Mouse (Mus musculus) CH12.LX (cell line): ENCODE results near the gene Olfr1378. TPM values are rescaled to one million over a fixed set of nuclear protein-coding genes. Genes with fewer than 3 reads are reported as not detected.

Source experiments
- DNase-seq: peaks from one replicate; pipeline ENCODE4 v3.0.0-alpha.2; 2013; ENCODE audit errors: extremely low read depth
- H3K27ac ChIP-seq: 2 replicates; pipeline ENCODE4 v1.5.1; 2012; ENCODE audit warnings: low read depth, mild to moderate bottlenecking, control low read depth, moderate library complexity; ENCODE audit not compliant: insufficient read depth
- H3K27me3 ChIP-seq: replicated peaks from 2 replicates; pipeline ENCODE3; 2012; ENCODE audit warnings: inconsistent platforms
- H3K36me3 ChIP-seq, 2 experiments: replicated peaks in 1 of 2; 2 replicates each; pipeline versions ENCODE3 to v1.6.1; 2012; ENCODE audit warnings: inconsistent platforms in 1 of 2, low read length in 1 of 2, mild to moderate bottlenecking in 1 of 2, mixed read lengths in 1 of 2, moderate library complexity in 1 of 2; ENCODE audit not compliant: control insufficient read depth in 1 of 2, insufficient read depth in 1 of 2
- H3K4me1 ChIP-seq, 2 experiments: 2 replicates each; pipeline ENCODE4 v1.6.1; 2012; ENCODE audit warnings: inconsistent platforms in 1 of 2, moderate library complexity in 1 of 2; ENCODE audit not compliant: insufficient read depth in 2 of 2, control insufficient read depth in 1 of 2
- H3K4me2 ChIP-seq: 2 replicates; pipeline ENCODE4 v1.6.1; 2012; ENCODE audit warnings: low read depth, mild to moderate bottlenecking, control low read depth; ENCODE audit not compliant: poor library complexity, insufficient read depth, severe bottlenecking
- H3K4me3 ChIP-seq, 3 experiments: fragments of 150-350 bp in 1 of 3; sonication (generic) in 1 of 3; replicated peaks in 1 of 3; 2 replicates each; pipeline versions ENCODE3 to v1.5.1; 2011 to 2012; ENCODE audit warnings: low read depth in 2 of 3, low read length in 2 of 3, mild to moderate bottlenecking in 2 of 3, moderate library complexity in 2 of 3, control low read depth in 1 of 3, improper control_type of control experiment in 1 of 3, inconsistent platforms in 1 of 3, mixed read lengths in 1 of 3; ENCODE audit not compliant: poor library complexity in 1 of 3
- H3K79me2 ChIP-seq: replicated peaks from 2 replicates; pipeline ENCODE4 v1.6.1; 2012; ENCODE audit warnings: mild to moderate bottlenecking, moderate library complexity; ENCODE audit not compliant: control insufficient read depth, poor library complexity, insufficient read depth, severe bottlenecking; ENCODE audit errors: extremely low read depth
- H3K9ac ChIP-seq: 2 replicates; pipeline ENCODE4 v1.6.1; 2012; ENCODE audit warnings: low read depth, mild to moderate bottlenecking, control low read depth, moderate library complexity; ENCODE audit not compliant: insufficient read depth
- H3K9me3 ChIP-seq: replicated peaks from 2 replicates; pipeline ENCODE3; 2012; ENCODE audit warnings: low read length, inconsistent platforms, mixed read lengths
- CHD2 ChIP-seq: IDR thresholded peaks from 2 replicates; pipeline ENCODE4 v1.6.1; 2011; ENCODE audit warnings: low read length, improper control_type of control experiment
- CTCF ChIP-seq, 2 experiments: IDR thresholded peaks in 1 of 2; conservative IDR thresholded peaks in 1 of 2; 2 replicates each; pipeline ENCODE4 v1.5.1; 2011 to 2012; ENCODE audit warnings: low read depth in 2 of 2, low read length in 2 of 2, improper control_type of control experiment in 1 of 2, inconsistent platforms in 1 of 2, mild to moderate bottlenecking in 1 of 2, moderate library complexity in 1 of 2
- E2F4 ChIP-seq: IDR thresholded peaks from 2 replicates; pipeline ENCODE4 v1.6.1; 2011; ENCODE audit warnings: low read depth, low read length, improper control_type of control experiment; ENCODE audit not compliant: insufficient replicate concordance
- EP300 ChIP-seq: IDR thresholded peaks from 2 replicates; pipeline ENCODE4 v1.6.1; 2011; ENCODE audit warnings: low read length, improper control_type of control experiment
- IRF4 ChIP-seq: IDR thresholded peaks from 2 replicates; pipeline ENCODE4 v1.6.1; 2014; ENCODE audit warnings: low read depth, mild to moderate bottlenecking, inconsistent platforms, low read length, improper control_type of control experiment
- JUND ChIP-seq: conservative IDR thresholded peaks from 2 replicates; pipeline ENCODE4 v1.6.1; 2011; ENCODE audit warnings: low read depth, low read length, improper control_type of control experiment
- MAFK ChIP-seq: IDR thresholded peaks from 2 replicates; pipeline ENCODE4 v1.6.1; 2011; ENCODE audit warnings: low read length, improper control_type of control experiment; ENCODE audit not compliant: insufficient replicate concordance
- MAZ ChIP-seq: IDR thresholded peaks from 2 replicates; pipeline ENCODE4 v1.6.1; 2012; ENCODE audit warnings: low read depth, mild to moderate bottlenecking, inconsistent platforms, low read length, improper control_type of control experiment, moderate library complexity
- MEF2A ChIP-seq: IDR thresholded peaks from 2 replicates; pipeline ENCODE4 v1.6.1; 2014; ENCODE audit warnings: low read depth, mild to moderate bottlenecking, inconsistent platforms, low read length, improper control_type of control experiment, borderline replicate concordance
- MYC ChIP-seq: IDR thresholded peaks from 2 replicates; pipeline ENCODE4 v1.6.1; 2011; ENCODE audit warnings: low read depth, mild to moderate bottlenecking, improper control_type of control experiment, low read length
- NRF1 ChIP-seq: IDR thresholded peaks from 2 replicates; pipeline ENCODE4 v1.6.1; 2014; ENCODE audit warnings: low read depth, mild to moderate bottlenecking, inconsistent platforms, low read length, improper control_type of control experiment, moderate library complexity
- PAX5 ChIP-seq: IDR thresholded peaks from 2 replicates; pipeline ENCODE4 v1.6.1; 2012; ENCODE audit warnings: low read length, inconsistent platforms, mixed read lengths
- POLR2AphosphoS2 ChIP-seq: IDR thresholded peaks from 2 replicates; pipeline ENCODE4 v1.6.1; 2011; ENCODE audit warnings: low read depth, low read length, improper control_type of control experiment
- RAD21 ChIP-seq: IDR thresholded peaks from 2 replicates; pipeline ENCODE4 v1.6.1; 2011; ENCODE audit warnings: low read depth, mild to moderate bottlenecking, low read length, improper control_type of control experiment, moderate library complexity
- SIN3A ChIP-seq: IDR thresholded peaks from 2 replicates; pipeline ENCODE4 v1.6.1; 2012; ENCODE audit warnings: low read length, improper control_type of control experiment, inconsistent platforms
- SMC3 ChIP-seq: IDR thresholded peaks from 2 replicates; pipeline ENCODE4 v1.6.1; 2011; ENCODE audit warnings: low read depth, low read length, improper control_type of control experiment
- ZKSCAN1 ChIP-seq: IDR thresholded peaks from 2 replicates; pipeline ENCODE4 v1.6.1; 2012; ENCODE audit warnings: low read depth, inconsistent platforms, low read length, improper control_type of control experiment, borderline replicate concordance
- ZMIZ1 ChIP-seq: IDR thresholded peaks from 2 replicates; pipeline ENCODE4 v1.6.1; 2012; ENCODE audit warnings: low read depth, mild to moderate bottlenecking, inconsistent platforms, low read length, improper control_type of control experiment
- dilution Hi-C: fragments of 300-500 bp; cut with MboI; formaldehyde crosslinking; loops from 2 replicates; pipeline ENCODE4 v1.14.3; 2020; ENCODE audit warnings: low sequenced_read_pairs; ENCODE audit not compliant: extremely low pct_unique_long_range_greater_than_20kb, extremely low pct_ligation_motif_present
- in situ Hi-C: fragments of 300-500 bp; cut with MboI; formaldehyde crosslinking; loops from 3 replicates; pipeline ENCODE4 v1.14.3; 2019; ENCODE audit warnings: low sequenced_read_pairs, low pct_ligation_motif_present, low pct_unique_long_range_greater_than_20kb, mixed read lengths
- polyA plus RNA-seq: library from polyadenylated mRNA; unstranded; fragments of >175 nt; gene quantifications from 2 replicates; pipeline ENCODE4 v1.2.1, GENCODE M21; 2012; ENCODE audit warnings: low read depth; ENCODE audit not compliant: insufficient read length
- total RNA-seq, 2 experiments: library from RNA; depleted of rRNA; stranded (reverse); fragments of 300-350 nt in 1 of 2; fragments of >200 nt in 1 of 2; gene quantifications; 2 replicates each; pipeline ENCODE4 v1.2.3; 2012 to 2014

Gene Olfr1378
- total and polyA plus RNA-seq, 3 experiments, result not detected

GRCm38 (mm10) chr11:50977216-50977615 is 10.9 kb downstream of the Olfr1378 start:
- Histone ChIP-seq H3K4me2 (no peak overlapping the region), H3K4me1 (no peaks in the 10 kb centered on the region), H3K9me3 (peaks cover 17% of the 10 kb centered on the region), H3K27ac (no peak overlapping the region), H3K36me3 (no peaks in the 10 kb centered on the region), H3K27me3 (peaks cover 50% of the 10 kb centered on the region), H3K4me3 (no peak overlapping the region), H3K9ac (no peak overlapping the region), H3K79me2 (no peaks in the 10 kb centered on the region)
- no peak for DNase-seq
- dilution Hi-C loops (no loop called here), in situ Hi-C loops (no loop called here)
- TF ChIP-seq SMC3 (peak; percentile 5; the same call in 1 of the 2 replicates), ZKSCAN1 (no peak), CTCF (conservative IDR thresholded peaks at IDR 0.05 in 1 of 2, IDR thresholded peaks at IDR 0.05 in 1 of 2; ENCODE audit: low read depth in 2 of 2, low read length in 2 of 2) (peak in 1 of 2 experiments; percentile 26; a peak in 2 of 4 replicates), POLR2AphosphoS2 (no peak), PAX5 (no peak), RAD21 (no peak), NRF1 (no peak), EP300 (no peak), E2F4 (no peak)

GRCm38 (mm10) chr11:50981667-50982066 is 15.3 kb downstream of the Olfr1378 start, which contains the start of gene Olfr1377:
Gene Olfr1377 (plus strand): TSS chr11:50981967.
- Histone ChIP-seq H3K4me2 (no peak within 1 kb of the TSS), H3K79me2 (no peaks in the 10 kb centered on the region), H3K27me3 (peaks cover 56% of the 10 kb centered on the region), H3K9ac (no peak within 1 kb of the TSS), H3K4me3 (no peak within 1 kb of the TSS), H3K9me3 (peaks cover 17% of the 10 kb centered on the region), H3K27ac (no peak within 1 kb of the TSS), H3K36me3 (no peaks in the 10 kb centered on the region), H3K4me1 (no peaks in the 10 kb centered on the region)
- no peak for DNase-seq
- dilution Hi-C loops, result no loop called here
- in situ Hi-C loops, result no loop called here
- TF ChIP-seq CTCF (conservative IDR thresholded peaks at IDR 0.05 in 1 of 2, IDR thresholded peaks at IDR 0.05 in 1 of 2; ENCODE audit: low read depth in 2 of 2, low read length in 2 of 2) (no peak), RAD21 (no peak), SMC3 (no peak), E2F4 (no peak)

DNA sequence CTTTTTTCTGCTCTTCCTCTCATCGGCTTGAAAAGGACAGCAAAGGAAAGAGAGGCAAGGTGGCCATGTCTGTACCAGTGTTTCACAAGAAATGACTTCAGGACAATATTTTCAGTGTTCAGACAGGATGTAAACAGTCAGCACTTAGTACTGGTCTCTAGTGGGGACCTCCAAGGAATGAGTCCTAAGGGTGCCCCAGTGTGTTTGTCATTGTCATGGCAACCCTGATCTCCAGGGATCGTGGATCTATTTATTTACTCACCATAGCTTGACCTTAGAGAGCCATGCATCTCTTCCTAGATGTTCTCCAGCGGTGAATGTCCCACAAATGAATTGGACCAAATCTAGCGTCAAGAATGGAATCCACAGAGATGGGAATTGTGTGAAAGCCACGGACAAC is 37.0 kb downstream of the Olfr1378 start, which contains the start of gene Olfr51:
Gene Olfr51 (plus strand): TSS at position 301 of the 400 bp plus-strand sequence.
- Histone ChIP-seq H3K27me3 (peaks cover 75% of the 10 kb centered on the region), H3K27ac (no peak within 1 kb of the TSS), H3K79me2 (no peaks in the 10 kb centered on the region)
- no peak for DNase-seq
- in situ Hi-C loops, result no loop called here
- no peak for TF ChIP-seq CTCF (conservative IDR thresholded peaks at IDR 0.05 in 1 of 2, IDR thresholded peaks at IDR 0.05 in 1 of 2; ENCODE audit: low read depth in 2 of 2, low read length in 2 of 2)
- no peak for TF ChIP-seq CHD2
- no peak for TF ChIP-seq MEF2A
- no peak for TF ChIP-seq E2F4
- no peak for TF ChIP-seq SIN3A
- no peak for TF ChIP-seq PAX5
- no peak for TF ChIP-seq RAD21
- no peak for TF ChIP-seq JUND
- TF ChIP-seq MYC, result no peak
- no peak for TF ChIP-seq SMC3
- TF ChIP-seq EP300, result no peak
- TF ChIP-seq MAZ, result no peak
- no peak for TF ChIP-seq IRF4
- TF ChIP-seq MAFK, result no peak
- TF ChIP-seq ZMIZ1, result no peak
- TF ChIP-seq, all 38 proteins: peak for 0
- H3K9me3 ChIP-seq, result no peaks in the 10 kb centered on the region
- H3K4me1 ChIP-seq, result no peaks in the 10 kb centered on the region
- dilution Hi-C loops, result no loop called here
- no peak within 1 kb of the TSS for H3K4me2 ChIP-seq
- no peaks in the 10 kb centered on the region for H3K36me3 ChIP-seq
- H3K4me3 ChIP-seq, result no peak within 1 kb of the TSS
- H3K9ac ChIP-seq, result no peak within 1 kb of the TSS
